ENCODE assay signal across 10 mouse cellular contexts in genomic region chr2:80037971-80038370, GRCm38 (mm10).
A peak's percentile ranks its signal among the peaks of the same experiment; 100 is the strongest.
DNase-seq lines count a peak whose midpoint lies in the region; ATAC-seq and TF ChIP-seq lines count a peak whose summit lies in the region.
"Had no signal": no experiment of that assay in that cellular context is flagged by ENCODE, and none has a peak within 500 bp of the region (broad histone marks: within the 10 kb centered on the region; RNA-seq: fewer than 3 reads in every experiment).

No protein-coding gene starts in this region.

- intact Hi-C loops in heart, postnatal 14 days (cut with DNase I) = no loop called here

- WGBS in heart, embryonic 11.5 days (ENCODE audit: insufficient replicate concordance) = 57% methylated on average over 5 of the region's 5 CpGs
- WGBS in spleen, adult 2 months = 87% methylated on average over 5 of the region's 5 CpGs
- WGBS in limb, embryonic 13.5 days = 53% methylated on average over 5 of the region's 5 CpGs
- WGBS in hindbrain, embryonic 12.5 days = 82% methylated on average over 5 of the region's 5 CpGs
- 89% methylated on average over 5 of the region's 5 CpGs for WGBS in midbrain, embryonic 10.5 days

- peak overlapping the region; percentile 44 for H3K4me2 ChIP-seq in heart, embryonic 11.5 days
- peak overlapping the region; percentile 54 for H3K4me2 ChIP-seq in limb, embryonic 13.5 days (replicated peaks)
- no peak overlapping the region for H3K4me2 ChIP-seq in hindbrain, embryonic 12.5 days (replicated peaks)

- H3K4me3 ChIP-seq in heart, embryonic 11.5 days (ENCODE audit: low read depth, low read length) = peak overlapping the region; percentile 32
- peak overlapping the region; percentile 14; the same call in 1 of the 2 replicates for H3K4me3 ChIP-seq in spleen, adult 2 months (ENCODE audit: extremely low read depth, insufficient read depth, insufficient read length)
- H3K4me3 ChIP-seq in limb, embryonic 13.5 days = peak overlapping the region; percentile 28
- H3K4me3 ChIP-seq in hindbrain, embryonic 12.5 days = no peak overlapping the region
- no peak overlapping the region for H3K4me3 ChIP-seq in midbrain, embryonic 10.5 days

- H3K27ac ChIP-seq in heart, embryonic 11.5 days (ENCODE audit: low read depth, low read length) = peak overlapping the region; percentile 54; the same call in 1 of the 2 replicates
- H3K27ac ChIP-seq in spleen, adult 2 months (ENCODE audit: insufficient read depth, low read length) = no peak overlapping the region
- H3K27ac ChIP-seq in limb, embryonic 13.5 days = no peak overlapping the region
- no peak overlapping the region for H3K27ac ChIP-seq in hindbrain, embryonic 12.5 days
- no peak overlapping the region for H3K27ac ChIP-seq in midbrain, embryonic 10.5 days (replicated peaks)

- no peaks in the 10 kb centered on the region for H3K4me1 ChIP-seq in heart, embryonic 11.5 days (ENCODE audit: control insufficient read depth, insufficient read depth, low read length)
- H3K4me1 ChIP-seq in spleen, adult 2 months (ENCODE audit: control insufficient read depth, insufficient read depth, insufficient read length) = no peaks in the 10 kb centered on the region
- H3K4me1 ChIP-seq in limb, embryonic 13.5 days = peaks cover 14% of the 10 kb centered on the region
- no peaks in the 10 kb centered on the region for H3K4me1 ChIP-seq in hindbrain, embryonic 12.5 days
- no peaks in the 10 kb centered on the region for H3K4me1 ChIP-seq in midbrain, embryonic 10.5 days

- no peaks in the 10 kb centered on the region for H3K27me3 ChIP-seq in heart, embryonic 11.5 days (ENCODE audit: control insufficient read depth, insufficient read depth, low read length)
- no peaks in the 10 kb centered on the region for H3K27me3 ChIP-seq in spleen, adult 2 months (ENCODE audit: control insufficient read depth, insufficient read depth, low read length)
- no peaks in the 10 kb centered on the region for H3K27me3 ChIP-seq in limb, embryonic 13.5 days
- H3K27me3 ChIP-seq in hindbrain, embryonic 12.5 days = no peaks in the 10 kb centered on the region
- no peaks in the 10 kb centered on the region for H3K27me3 ChIP-seq in midbrain, embryonic 10.5 days (ENCODE audit: low read depth, poor library complexity, severe bottlenecking)

- no peak overlapping the region for H3K9ac ChIP-seq in heart, embryonic 11.5 days (ENCODE audit: low read depth, low read length)
- H3K9ac ChIP-seq in limb, embryonic 13.5 days = no peak overlapping the region
- no peak overlapping the region for H3K9ac ChIP-seq in hindbrain, embryonic 12.5 days

- ATAC-seq in heart, embryonic 11.5 days (replicated peaks; ENCODE audit: insufficient number of reproducible peaks, low FRiP score, low TSS enrichment) = no peak
- no peak for ATAC-seq in limb, embryonic 13.5 days (ENCODE audit: low FRiP score, low read depth)
- ATAC-seq in hindbrain, embryonic 12.5 days (ENCODE audit: low FRiP score) = no peak

- DNase-seq in heart, postnatal 14 days = no peak
- no peak for DNase-seq in spleen, adult 2 months (ENCODE audit: low read depth in 1 of 2, low spot score in 2 of 2)
- no peak for DNase-seq in spleen, adult 18-20 months
- no peak for DNase-seq in midbrain, embryonic 10.5 days (ENCODE audit: low spot score)
- DNase-seq in neural tube, embryonic 10.5 days (ENCODE audit: extremely low spot score, low spot score) = no peak
- DNase-seq: right cerebral cortex, postnatal 25 days; thymus, postnatal 36 days had no signal

- H3K36me3 ChIP-seq in heart, embryonic 11.5 days (ENCODE audit: control insufficient read depth, insufficient read depth, low read length) = no peaks in the 10 kb centered on the region
- H3K36me3 ChIP-seq in spleen, adult 2 months (ENCODE audit: control insufficient read depth, insufficient read depth, low read length) = no peaks in the 10 kb centered on the region
- H3K36me3 ChIP-seq in limb, embryonic 13.5 days = no peaks in the 10 kb centered on the region
- no peaks in the 10 kb centered on the region for H3K36me3 ChIP-seq in hindbrain, embryonic 12.5 days
- no peaks in the 10 kb centered on the region for H3K36me3 ChIP-seq in midbrain, embryonic 10.5 days

- TF ChIP-seq POLR2A in spleen, adult 2 months (IDR thresholded peaks at IDR 0.05; ENCODE audit: low read depth, low read length) = no peak

- no peak for TF ChIP-seq CTCF in spleen, adult 2 months (IDR thresholded peaks at IDR 0.05; ENCODE audit: extremely low read depth, insufficient read depth, insufficient read length, insufficient replicate concordance)

- H3K9me3 ChIP-seq in heart, embryonic 11.5 days (replicated peaks; ENCODE audit: control insufficient read depth, low read length) = no peaks in the 10 kb centered on the region
- no peaks in the 10 kb centered on the region for H3K9me3 ChIP-seq in limb, embryonic 13.5 days
- H3K9me3 ChIP-seq in hindbrain, embryonic 12.5 days (replicated peaks) = no peaks in the 10 kb centered on the region
- H3K9me3 ChIP-seq in midbrain, embryonic 10.5 days (replicated peaks) = no peaks in the 10 kb centered on the region

Comparison
In these comparisons a context has a peak if more than half of its experiments do, and no peak if none do; other contexts are left out.
1. H3K4me3 ChIP-seq: peak in heart, embryonic 11.5 days (single experiment), spleen, adult 2 months (single experiment) and limb, embryonic 13.5 days (single experiment); none in hindbrain, embryonic 12.5 days (single experiment) and midbrain, embryonic 10.5 days (single experiment).